Mouse (Mus musculus) erythroblast, adult 5-6 weeks (primary cell): ENCODE data around the gene Wnt11. TPM values are rescaled to one million over a fixed set of nuclear protein-coding genes. Genes with fewer than 3 reads are reported as not detected.

Experiments
- ATAC-seq: replicated peaks from 2 replicates; pipeline ENCODE4 v1.8.0; 2016; ENCODE audit warnings: moderate number of reproducible peaks, mild to moderate bottlenecking, moderate TSS enrichment, inconsistent platforms; ENCODE audit not compliant: poor library complexity, low FRiP score, severe bottlenecking
- total RNA-seq, 2 experiments: library from RNA; stranded (forward) in 1 of 2; stranded (reverse) in 1 of 2; fragments of 150-400 nt in 1 of 2; fragments of 200-764, 138-1000 nt in 1 of 2; gene quantifications; 2 replicates each; pipeline versions ENCODE4 v1.2.3 to v1.2.4; 2015 to 2017; ENCODE audit warnings: low replicate concordance in 2 of 2

Gene Wnt11
- total RNA-seq, 2 experiments from 2014 or later, result not detected

DNA sequence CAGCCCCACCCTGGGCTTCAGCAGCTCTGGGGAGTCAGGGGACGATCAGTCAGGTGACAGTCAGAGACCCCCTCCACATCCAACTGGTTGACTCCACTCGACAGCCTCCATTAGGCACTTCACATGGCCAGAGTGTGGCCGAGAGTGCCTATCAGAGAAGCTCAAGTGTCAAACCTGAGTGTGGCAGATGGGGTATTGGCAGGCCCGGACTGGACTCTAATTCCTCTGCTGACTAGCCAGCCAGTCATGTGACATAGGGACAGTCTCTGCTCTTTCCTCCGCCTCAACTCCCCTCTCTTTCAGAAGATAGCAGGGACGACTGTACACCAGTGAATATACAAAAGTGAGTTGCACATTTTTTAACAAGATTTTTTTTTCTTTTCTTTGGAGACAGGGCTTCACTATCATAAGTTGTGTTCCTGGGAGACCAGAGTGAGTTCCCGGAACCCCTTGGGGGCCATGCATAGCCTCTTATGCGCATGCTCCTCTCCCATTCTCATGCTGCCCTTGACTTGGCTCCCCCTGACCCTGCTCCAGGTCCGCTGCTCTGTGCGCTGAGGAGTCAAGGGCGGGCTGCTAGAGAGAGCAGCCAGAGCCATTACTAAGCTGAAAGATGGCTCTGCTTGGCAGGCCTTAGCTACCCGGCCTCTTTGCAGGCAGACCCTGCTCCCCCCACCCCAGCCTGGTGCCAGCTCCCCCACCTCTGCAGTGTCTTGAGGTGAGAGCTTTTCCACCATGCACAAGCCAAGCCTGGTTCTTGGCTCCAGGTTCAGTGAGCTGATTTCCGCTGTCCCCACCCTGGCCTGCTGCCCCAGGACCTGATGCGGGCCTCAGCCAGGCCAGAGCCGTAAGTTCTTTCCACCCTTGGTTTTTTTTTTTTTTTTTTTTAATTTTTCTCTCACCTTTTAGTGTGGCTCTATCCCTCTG, 10.8 kb upstream of the Wnt11 start:
- ATAC-seq, result no peak

GRCm38 (mm10) chr7:98828052-98828451, 6.9 kb upstream of the Wnt11 start:
- ATAC-seq, result no peak

DNA sequence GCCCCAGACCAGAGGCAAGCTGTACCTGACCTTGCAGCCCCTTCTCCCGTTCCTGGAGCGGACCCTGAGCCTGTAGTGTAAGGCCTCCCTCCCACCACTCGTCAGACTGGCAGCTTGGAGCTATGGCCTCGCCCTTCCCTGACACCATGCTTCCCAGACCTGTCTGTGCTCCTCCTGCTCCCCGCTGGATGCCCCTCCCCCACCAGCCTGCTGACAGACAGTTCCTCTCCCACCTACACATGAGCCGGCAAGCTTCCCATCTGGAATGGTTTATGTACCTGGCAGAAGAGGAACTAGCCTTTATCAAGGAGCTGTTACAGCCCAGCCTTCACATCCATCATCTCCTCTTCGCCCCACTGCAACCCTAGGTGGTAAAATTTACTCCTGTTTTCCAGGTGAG, 6.0 kb upstream of the Wnt11 start:
- ATAC-seq, result no peak

DNA sequence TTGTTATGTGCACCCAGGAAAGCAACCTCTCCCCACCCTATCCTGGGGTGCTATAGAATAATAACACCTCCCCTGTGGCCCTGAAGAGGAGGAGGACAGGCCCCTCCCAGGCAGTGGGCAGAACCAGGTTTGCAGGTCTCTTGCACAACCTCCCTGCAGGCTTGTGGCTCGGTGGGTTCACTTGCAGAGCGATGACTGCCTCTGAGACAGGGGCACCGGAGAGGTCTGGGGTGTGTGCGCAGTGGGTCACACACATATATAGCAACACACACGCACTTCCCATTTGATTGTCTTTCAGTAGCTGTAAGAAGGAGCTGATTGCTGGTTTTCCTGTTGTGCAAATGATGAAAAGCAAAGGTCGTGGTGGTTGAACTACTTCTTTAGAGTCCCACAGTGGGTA, 3.6 kb upstream of the Wnt11 start:
- ATAC-seq, result no peak

DNA sequence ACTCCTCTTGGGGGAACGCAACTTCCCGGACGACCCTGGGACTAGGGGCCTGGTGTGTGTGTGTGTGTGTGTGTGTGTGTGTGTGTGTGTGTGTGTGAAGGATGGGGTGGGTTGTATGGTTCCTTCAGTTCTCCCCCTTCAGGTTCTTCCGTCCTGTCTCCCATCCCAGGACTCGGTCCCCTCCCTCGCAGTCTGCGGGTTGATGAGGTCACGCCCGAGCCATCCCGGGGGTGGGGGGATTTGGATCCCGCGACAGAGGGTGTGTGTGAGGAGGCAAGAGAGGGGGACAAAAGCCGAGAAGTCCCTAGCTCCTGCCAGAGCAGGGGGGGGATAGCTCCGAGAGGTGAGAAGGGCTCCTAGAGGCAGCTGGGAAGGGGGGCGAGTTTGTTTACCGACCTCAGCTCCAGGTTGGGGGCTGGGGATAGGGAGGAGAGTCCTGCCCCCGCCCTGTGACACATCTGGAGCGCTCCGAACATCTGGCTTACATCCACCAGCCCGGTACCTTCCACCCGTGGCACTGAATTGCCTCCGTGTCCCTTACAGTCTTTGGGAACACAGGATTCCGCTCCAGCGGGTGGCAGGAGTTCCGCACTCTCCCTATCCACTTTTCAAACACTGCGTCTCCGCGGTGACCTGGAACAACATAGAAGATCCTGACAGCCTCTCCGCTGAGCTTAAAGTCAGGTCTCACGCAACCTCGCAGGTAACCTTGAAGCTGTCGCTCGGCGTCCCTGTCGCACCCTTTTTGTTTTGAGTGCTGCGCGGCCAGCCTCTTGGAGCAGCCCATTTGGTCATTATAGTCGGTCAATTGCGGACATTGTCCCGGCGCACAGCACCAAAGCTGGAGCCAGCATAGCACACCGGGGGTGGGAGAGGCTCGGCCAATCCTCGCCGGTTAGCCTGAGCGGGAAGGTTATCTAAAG, 868 bp downstream of the Wnt11 start:
- no peak for ATAC-seq

DNA sequence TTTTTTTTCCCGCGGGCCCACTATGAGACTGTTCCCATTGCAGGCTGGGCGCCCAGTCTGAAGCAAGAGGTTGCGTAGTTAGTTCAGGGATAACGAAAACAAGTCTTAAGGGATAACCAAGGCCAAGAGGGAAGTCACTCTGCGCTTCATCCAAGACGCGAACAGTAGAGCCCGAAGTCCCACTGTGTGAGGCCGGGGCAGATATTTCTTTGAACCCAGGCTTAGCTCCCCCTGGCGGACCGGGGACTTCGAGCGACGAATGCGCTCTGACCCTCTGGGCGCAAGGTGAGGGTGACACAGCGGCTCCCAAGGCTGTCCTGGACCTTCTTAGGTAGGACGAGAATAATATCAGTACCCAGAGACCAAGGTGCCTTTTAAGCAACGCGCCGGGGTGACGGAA, 1.7 kb downstream of the Wnt11 start:
- no peak for ATAC-seq

- ATAC-seq, result no peak
These were observed 3.0 kb downstream of the Wnt11 start for GRCm38 (mm10) chr7:98837901-98838300.

DNA sequence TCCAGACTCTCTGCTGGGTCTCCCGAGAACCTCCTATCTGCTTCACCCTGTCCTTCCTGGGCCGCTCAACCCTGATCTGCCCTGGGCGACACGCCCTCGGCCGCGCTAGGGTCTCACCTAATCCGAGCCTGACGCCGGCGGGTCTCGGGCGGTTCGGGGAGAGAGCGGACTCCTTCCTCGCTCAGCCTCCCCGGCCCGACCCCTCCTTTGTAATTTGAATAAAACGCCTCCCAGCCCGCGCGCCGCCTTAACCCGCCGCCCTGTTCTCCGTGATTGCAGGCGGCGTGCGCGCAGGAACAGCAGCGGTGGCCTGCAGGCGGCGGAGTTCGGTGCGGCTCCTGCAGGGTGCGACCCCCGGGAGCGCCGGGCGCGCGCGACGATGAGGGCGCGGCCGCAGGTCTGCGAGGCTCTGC, 3.8 kb downstream of the Wnt11 start:
- no peak for ATAC-seq

DNA sequence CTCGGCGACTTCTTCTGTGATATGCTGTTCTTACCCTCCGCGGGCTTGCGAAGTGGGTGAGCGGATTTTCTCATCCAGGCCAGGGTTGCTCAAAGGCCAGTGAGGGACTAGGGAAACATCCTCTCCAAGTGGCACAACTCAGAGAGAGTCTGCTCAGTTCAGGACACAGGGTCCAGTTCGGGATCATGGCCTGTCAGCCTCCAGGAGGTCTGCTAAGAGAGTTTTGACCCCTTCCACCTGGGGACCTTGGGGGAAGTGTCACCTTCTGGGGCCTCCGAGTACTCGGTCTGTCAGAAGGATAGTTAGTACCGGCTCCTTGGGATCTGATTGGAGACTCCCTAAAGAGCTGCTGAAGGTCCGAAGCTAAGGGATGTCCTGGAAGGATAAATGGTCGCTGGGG, 4.4 kb downstream of the Wnt11 start:
- ATAC-seq, result no peak

- no peak for ATAC-seq
These were observed 5.9 kb downstream of the Wnt11 start for GRCm38 (mm10) chr7:98840771-98841170.

GRCm38 (mm10) chr7:98841802-98842201, 6.9 kb downstream of the Wnt11 start:
- no peak for ATAC-seq

- ATAC-seq, result no peak
These were observed 8.1 kb downstream of the Wnt11 start for GRCm38 (mm10) chr7:98842997-98843396.

- no peak for ATAC-seq
These were observed 8.7 kb downstream of the Wnt11 start for GRCm38 (mm10) chr7:98843649-98844048.

DNA sequence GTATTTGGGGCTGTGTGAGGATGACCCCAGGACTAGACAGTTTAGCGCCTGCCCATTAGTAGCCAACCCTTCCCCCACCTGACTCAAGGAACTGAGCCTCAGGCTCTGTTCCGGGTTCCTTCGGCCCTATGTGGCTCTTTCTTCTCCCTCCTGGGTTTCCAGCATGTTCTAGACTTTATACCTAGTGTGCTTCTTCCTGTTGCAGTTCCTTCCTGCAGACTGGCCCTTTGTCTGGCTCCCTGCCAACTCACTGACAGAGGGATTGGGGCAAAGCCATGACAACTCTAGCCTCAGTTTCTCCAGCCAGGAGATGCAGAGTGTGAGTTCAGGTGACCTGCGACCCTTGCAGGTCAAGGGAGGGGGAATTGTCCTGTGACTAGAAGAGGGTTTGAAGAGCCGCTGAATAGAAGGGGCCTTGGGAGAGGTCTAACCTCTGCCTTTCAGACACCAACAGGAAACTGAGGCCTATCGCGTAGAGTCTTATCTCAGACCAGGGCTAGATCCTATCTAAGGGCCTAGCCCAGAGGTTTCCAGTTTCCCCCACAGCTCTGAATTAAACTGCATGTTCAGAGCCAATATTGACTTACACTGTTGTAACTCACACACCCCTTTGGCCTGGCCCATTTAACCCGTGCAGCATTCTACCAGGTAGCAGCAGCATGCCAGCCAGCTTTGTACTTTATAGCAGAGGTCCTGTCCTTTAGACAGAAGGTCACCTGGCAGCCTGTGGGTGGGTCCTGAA, 14.2 kb downstream of the Wnt11 start:
- no peak for ATAC-seq

- no peak for ATAC-seq
These were observed 15.5 kb downstream of the Wnt11 start for GRCm38 (mm10) chr7:98850388-98850787.

DNA sequence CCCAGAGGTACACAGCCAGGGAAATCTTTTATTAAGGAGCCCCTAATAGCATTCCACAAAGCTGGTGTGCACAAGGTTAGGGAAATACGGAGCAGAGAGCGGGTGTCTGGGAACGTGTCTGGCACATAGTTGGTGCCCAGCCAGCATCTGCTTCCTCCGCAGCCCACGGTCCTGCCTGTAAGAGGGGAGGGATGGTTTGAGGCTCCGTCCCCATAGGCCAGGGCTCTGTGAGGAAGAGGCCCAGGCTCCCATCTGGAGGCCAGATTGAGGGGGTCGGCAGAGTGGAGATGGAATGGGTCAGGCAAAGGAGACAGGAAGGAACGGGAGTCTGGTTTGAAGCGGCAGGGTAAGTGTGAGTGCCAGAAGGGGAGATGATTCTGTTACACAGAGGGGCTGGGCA, 16.3 kb downstream of the Wnt11 start:
- ATAC-seq, result no peak

GRCm38 (mm10) chr7:98852950-98853650, 18.2 kb downstream of the Wnt11 start:
- no peak for ATAC-seq

GRCm38 (mm10) chr7:98853806-98854205, 18.9 kb downstream of the Wnt11 start:
- no peak for ATAC-seq

GRCm38 (mm10) chr7:98855388-98855787, 20.5 kb downstream of the Wnt11 start:
- ATAC-seq, result no peak
